Mouse (Mus musculus): ENCODE data around the gene Gm48552. TPM values are rescaled to one million over a fixed set of nuclear protein-coding genes. Genes with fewer than 3 reads are reported as not detected.
A peak's percentile ranks its signal among the peaks of the same experiment; 100 is the strongest.

Gm48552 gene
- polyA plus RNA-seq, 1 experiment from 2014 or later: 1.7 TPM

DNA sequence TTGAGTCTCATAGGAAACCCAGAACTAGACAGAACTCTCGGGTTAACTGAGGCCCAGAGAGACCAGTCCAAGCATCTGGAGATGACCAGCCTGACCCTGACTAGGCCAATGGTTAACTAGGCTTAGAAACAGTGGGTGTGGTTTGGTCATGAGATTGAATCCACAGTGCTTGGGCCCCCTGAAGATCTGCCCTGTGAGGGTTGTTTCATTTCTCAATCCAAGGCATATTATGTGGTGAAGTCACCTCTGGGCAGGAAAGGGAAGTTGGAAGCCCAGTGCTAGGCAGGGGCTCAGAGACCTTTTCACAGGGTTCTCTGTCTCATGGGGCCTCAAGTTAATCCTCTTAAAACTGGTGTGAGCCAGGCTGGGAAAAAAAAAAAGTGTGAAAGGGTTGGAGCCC is 30.0 kb upstream of the Gm48552 start:
- Histone ChIP-seq H3K36me3 (ENCODE audit: control insufficient read depth, insufficient read depth, low read length) (no peaks in the 10 kb centered on the region), H3K4me1 (replicated peaks; ENCODE audit: control insufficient read depth, insufficient read depth, low read length) (peaks cover 40% of the 10 kb centered on the region), H3K27ac (ENCODE audit: low read length) (peak overlapping the region; percentile 1; the same call in 1 of the 2 replicates), H3K4me2 (ENCODE audit: low read depth, low read length) (peak overlapping the region; percentile 99), H3K27me3 (ENCODE audit: control insufficient read depth, insufficient read depth, low read depth, low read length) (peaks cover 5% of the 10 kb centered on the region; the same call in 1 of the 2 replicates), H3K4me3 (ENCODE audit: low read length) (peak overlapping the region; percentile 84), H3K9me3 (ENCODE audit: control insufficient read depth, low read length) (no peaks in the 10 kb centered on the region), H3K9ac (ENCODE audit: low read length) (peak overlapping the region; percentile 27; the same call in 1 of the 2 replicates)
- no peak for ATAC-seq (ENCODE audit: low read depth)
- 59% methylated on average over 1 of the region's 1 CpGs for WGBS

DNA sequence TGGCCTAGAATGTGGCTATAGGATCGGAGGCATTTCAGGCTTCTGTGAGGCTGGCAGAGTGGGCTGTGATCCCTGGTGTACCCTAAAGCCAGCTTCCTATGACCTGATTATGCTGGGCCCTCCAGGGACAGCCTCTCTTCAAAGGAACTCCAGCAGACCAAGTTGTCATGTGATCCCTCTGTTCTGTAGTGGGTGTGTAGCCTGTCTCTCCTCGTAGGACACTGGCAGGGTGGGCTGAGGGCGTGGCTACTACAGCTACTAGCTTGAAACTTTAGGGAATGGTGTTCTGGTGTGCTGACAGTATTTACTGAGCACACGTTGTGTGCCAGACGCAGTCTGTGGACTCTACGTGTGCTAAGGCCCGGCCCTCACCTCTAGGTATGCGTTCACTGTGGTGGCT is 28.1 kb upstream of the Gm48552 start:
- no peaks in the 10 kb centered on the region for H3K9me3 ChIP-seq (ENCODE audit: control insufficient read depth, low read length)
- 58% methylated on average over 8 of the region's 8 CpGs for WGBS
- no peaks in the 10 kb centered on the region for H3K36me3 ChIP-seq (ENCODE audit: control insufficient read depth, insufficient read depth, low read length)
- H3K4me2 ChIP-seq (ENCODE audit: low read depth, low read length): no peak overlapping the region
- H3K4me1 ChIP-seq (replicated peaks; ENCODE audit: control insufficient read depth, insufficient read depth, low read length): peaks cover 58% of the 10 kb centered on the region
- H3K27ac ChIP-seq (ENCODE audit: low read length): peak overlapping the region; percentile 67
- H3K27me3 ChIP-seq (ENCODE audit: control insufficient read depth, insufficient read depth, low read depth, low read length): peaks cover 6% of the 10 kb centered on the region
- H3K4me3 ChIP-seq (ENCODE audit: low read length): no peak overlapping the region
- no peak for ATAC-seq (ENCODE audit: low read depth)
- H3K9ac ChIP-seq (ENCODE audit: low read length): peak overlapping the region; percentile 49

DNA sequence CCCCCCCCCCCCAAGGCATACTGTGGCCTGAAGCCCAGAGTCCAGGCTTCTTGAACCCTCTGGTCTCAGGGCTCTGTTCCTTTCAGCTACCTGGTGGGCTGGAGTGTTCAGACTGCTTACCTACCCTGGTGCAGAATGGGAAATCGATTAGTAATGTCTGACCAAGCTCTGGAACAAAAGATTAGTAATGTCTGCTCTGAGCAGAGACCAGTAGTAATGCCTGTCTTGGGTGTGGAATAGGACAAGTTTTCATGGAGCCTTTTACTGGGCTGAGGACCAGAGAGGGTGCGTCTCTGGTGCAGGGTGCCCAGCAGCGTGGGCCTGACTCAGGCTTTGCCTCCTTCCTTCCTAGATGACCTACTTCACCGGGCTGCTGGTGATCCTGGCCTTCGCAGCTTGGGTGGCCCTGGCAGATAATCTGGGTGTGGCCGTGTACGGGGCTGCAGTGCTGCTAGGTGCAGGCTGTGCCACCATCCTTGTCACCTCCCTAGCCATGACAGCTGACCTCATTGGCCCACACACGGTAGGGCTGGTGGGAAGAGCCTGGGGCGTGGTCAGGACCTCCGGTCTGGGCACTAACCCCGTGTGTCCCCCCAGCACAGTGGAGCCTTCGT is 26.4 kb upstream of the Gm48552 start:
- Histone ChIP-seq H3K9me3 (ENCODE audit: control insufficient read depth, low read length) (no peaks in the 10 kb centered on the region), H3K4me1 (replicated peaks; ENCODE audit: control insufficient read depth, insufficient read depth, low read length) (peaks cover 62% of the 10 kb centered on the region), H3K9ac (ENCODE audit: low read length) (peak overlapping the region; percentile 49), H3K4me2 (ENCODE audit: low read depth, low read length) (peak overlapping the region; percentile 60), H3K36me3 (ENCODE audit: control insufficient read depth, insufficient read depth, low read length) (peaks cover 8% of the 10 kb centered on the region), H3K27ac (ENCODE audit: low read length) (peak overlapping the region; percentile 90), H3K4me3 (ENCODE audit: low read length) (no peak overlapping the region), H3K27me3 (ENCODE audit: control insufficient read depth, insufficient read depth, low read depth, low read length) (peaks cover 6% of the 10 kb centered on the region)
- 51% methylated on average over 12 of the region's 12 CpGs for WGBS
- ATAC-seq (ENCODE audit: low read depth): peak; percentile 8

DNA sequence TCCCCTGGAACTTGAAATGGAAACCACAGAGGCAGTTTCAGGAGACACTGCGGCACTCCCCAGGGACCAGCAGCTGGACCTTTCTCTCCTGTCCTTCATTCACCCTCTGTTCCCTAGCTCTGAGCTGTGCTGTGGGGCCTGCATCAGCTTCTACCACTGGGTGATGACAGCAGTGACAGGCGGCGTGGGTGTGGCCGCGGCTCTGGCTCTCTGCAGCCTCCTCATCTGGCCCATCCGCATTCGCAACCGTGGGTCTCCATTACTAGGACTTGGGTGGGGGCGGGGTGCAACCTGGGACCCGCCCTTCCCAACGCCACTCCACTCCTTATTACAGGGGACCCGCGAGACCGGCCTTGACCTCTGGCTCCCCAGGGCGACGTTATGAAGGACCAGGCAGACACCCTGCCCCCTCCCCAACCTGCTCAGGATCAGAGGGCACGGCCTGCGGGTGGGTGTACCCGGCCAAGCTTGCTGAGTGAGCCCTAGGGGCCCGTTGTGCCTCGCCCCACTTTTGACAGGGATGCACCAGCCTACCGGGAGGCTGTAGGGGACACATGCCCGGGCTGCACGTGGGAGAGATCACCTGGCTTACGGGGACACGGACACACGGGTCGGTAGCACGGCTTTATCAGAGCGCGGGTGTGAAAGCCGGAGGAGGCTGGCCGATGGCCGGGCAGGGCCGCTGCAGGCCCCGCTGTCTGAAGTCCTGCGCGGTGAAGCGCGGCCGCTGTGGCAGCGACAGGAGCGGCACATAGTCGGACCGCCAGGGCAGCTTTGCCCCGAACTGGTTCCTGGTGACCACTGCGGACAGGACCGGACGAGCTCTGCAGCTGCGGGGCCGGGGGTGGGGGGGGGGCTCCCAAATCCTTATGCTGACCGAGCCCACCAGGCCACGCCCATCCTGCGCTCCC is 25.1 kb upstream of the Gm48552 start:
- 11% methylated on average over 54 of the region's 54 CpGs for WGBS
- peaks cover 53% of the 10 kb centered on the region for H3K4me1 ChIP-seq (replicated peaks; ENCODE audit: control insufficient read depth, insufficient read depth, low read length)
- H3K27me3 ChIP-seq (ENCODE audit: control insufficient read depth, insufficient read depth, low read depth, low read length): peaks cover 6% of the 10 kb centered on the region
- H3K4me3 ChIP-seq (ENCODE audit: low read length): peak overlapping the region; percentile 34
- H3K9me3 ChIP-seq (ENCODE audit: control insufficient read depth, low read length): no peaks in the 10 kb centered on the region
- H3K4me2 ChIP-seq (ENCODE audit: low read depth, low read length): peak overlapping the region; percentile 60
- peak overlapping the region; percentile 64 for H3K9ac ChIP-seq (ENCODE audit: low read length)
- H3K27ac ChIP-seq (ENCODE audit: low read length): peak overlapping the region; percentile 90
- 0 out of 2 replicates have a peak, but pooled peaks have one; percentile 6 for ATAC-seq (ENCODE audit: low read depth)
- H3K36me3 ChIP-seq (ENCODE audit: control insufficient read depth, insufficient read depth, low read length): peaks cover 20% of the 10 kb centered on the region

DNA sequence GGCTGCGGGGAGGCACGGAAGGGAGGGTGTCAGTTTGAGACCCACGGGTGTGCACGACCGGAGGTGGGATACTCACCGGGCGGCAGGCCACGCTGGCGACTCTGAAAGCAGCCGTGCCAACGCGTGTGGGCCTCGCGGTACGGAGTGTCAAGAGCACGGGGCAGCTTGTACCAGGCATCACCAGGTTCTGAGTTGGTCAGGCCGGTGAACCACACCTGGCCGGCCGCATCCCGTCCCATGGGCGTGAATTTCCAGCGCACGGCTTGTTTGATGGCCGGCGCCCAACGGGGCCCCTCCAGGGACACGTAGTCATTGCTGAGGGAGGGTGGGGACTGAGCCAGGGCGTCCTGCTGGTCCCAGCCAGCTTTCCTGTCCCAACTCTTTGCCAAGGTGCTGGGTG is 24.1 kb upstream of the Gm48552 start:
- Histone ChIP-seq H3K4me2 (ENCODE audit: low read depth, low read length) (peak overlapping the region; percentile 60), H3K36me3 (ENCODE audit: control insufficient read depth, insufficient read depth, low read length) (peaks cover 29% of the 10 kb centered on the region), H3K27ac (ENCODE audit: low read length) (peak overlapping the region; percentile 37; the same call in 1 of the 2 replicates), H3K9me3 (ENCODE audit: control insufficient read depth, low read length) (no peaks in the 10 kb centered on the region), H3K4me1 (replicated peaks; ENCODE audit: control insufficient read depth, insufficient read depth, low read length) (peaks cover 45% of the 10 kb centered on the region), H3K4me3 (ENCODE audit: low read length) (peak overlapping the region; percentile 34), H3K27me3 (ENCODE audit: control insufficient read depth, insufficient read depth, low read depth, low read length) (peaks cover 6% of the 10 kb centered on the region), H3K9ac (ENCODE audit: low read length) (peak overlapping the region; percentile 64)
- WGBS: 9% methylated on average over 28 of the region's 28 CpGs
- ATAC-seq (ENCODE audit: low read depth): peak; percentile 1; the same call in 1 of the 2 replicates

DNA sequence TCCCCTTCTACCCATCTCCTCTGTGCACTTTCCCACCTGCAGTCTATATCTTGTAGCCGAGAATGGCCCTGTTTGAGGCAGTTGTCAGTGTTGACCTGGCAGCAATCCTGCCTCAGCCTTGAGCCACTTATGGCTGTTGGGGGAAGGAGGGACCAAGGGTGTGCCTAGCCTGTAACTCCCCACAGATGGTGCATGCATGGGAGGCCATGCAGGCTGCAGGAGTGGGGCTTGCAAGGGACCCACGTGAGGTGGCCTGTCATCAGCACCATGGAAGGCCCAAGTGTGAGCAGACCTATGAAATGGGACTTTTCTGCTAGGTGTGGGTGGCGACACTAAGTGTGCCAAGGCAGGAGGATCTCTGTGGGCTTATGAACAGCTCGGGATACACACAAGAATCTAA is 23.7 kb upstream of the Gm48552 start:
- peak overlapping the region; percentile 37; the same call in 1 of the 2 replicates for H3K27ac ChIP-seq (ENCODE audit: low read length)
- 0 out of 2 replicates have a peak, but pooled peaks have one; percentile 3 for ATAC-seq (ENCODE audit: low read depth)
- 28% methylated on average over 4 of the region's 4 CpGs for WGBS
- no peak overlapping the region for H3K4me3 ChIP-seq (ENCODE audit: low read length)
- H3K4me1 ChIP-seq (replicated peaks; ENCODE audit: control insufficient read depth, insufficient read depth, low read length): peaks cover 45% of the 10 kb centered on the region
- peaks cover 33% of the 10 kb centered on the region for H3K36me3 ChIP-seq (ENCODE audit: control insufficient read depth, insufficient read depth, low read length)
- H3K27me3 ChIP-seq (ENCODE audit: control insufficient read depth, insufficient read depth, low read depth, low read length): peaks cover 6% of the 10 kb centered on the region
- peak overlapping the region; percentile 60; the same call in 1 of the 2 replicates for H3K4me2 ChIP-seq (ENCODE audit: low read depth, low read length)
- H3K9me3 ChIP-seq (ENCODE audit: control insufficient read depth, low read length): no peaks in the 10 kb centered on the region
- no peak overlapping the region for H3K9ac ChIP-seq (ENCODE audit: low read length)

DNA sequence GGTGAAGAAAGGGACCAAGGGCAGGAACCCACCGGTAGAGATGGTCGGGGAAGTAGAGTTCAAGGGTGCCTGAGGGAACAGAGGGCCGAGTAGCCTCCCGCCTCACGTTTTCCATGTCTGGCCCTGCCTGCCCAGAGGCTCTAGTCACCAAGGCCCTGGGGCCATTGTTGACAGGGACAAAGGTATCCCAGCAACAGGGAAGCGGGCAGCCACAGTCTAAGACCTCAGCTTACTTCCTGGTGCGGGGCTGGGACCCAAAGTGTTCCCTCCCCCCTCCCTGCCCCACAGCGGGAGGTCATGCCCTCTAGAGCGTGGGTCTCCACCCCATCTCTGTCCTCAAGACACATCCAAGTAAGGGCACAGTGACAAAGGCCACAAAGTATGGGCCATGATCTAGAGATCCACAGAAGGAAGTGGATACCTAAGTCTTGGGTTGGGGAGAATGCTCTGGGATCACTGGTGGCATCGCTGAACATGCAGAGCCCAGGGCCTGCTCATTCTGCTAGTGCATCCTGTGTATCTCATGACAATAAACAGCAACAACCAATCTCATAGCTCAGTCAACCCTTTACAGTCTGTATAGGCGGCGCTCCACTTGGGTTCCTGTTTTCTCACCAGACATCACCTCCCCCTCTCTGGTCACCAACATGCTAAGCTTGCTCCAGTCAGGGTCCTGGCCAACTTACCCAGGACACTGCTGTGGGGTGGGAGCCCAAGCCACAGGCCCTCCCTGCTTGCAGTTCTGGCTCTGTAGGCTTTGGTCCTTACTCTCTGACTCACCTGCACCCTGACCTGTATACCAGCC is 22.9 kb upstream of the Gm48552 start, which contains the start of gene 4930404N11Rik:
Gene 4930404N11Rik, minus strand, starts transcription at position 145 of the 805 bp plus-strand sequence.
- peak within 1 kb of the TSS; percentile 37; the same call in 1 of the 2 replicates for H3K27ac ChIP-seq (ENCODE audit: low read length)

DNA sequence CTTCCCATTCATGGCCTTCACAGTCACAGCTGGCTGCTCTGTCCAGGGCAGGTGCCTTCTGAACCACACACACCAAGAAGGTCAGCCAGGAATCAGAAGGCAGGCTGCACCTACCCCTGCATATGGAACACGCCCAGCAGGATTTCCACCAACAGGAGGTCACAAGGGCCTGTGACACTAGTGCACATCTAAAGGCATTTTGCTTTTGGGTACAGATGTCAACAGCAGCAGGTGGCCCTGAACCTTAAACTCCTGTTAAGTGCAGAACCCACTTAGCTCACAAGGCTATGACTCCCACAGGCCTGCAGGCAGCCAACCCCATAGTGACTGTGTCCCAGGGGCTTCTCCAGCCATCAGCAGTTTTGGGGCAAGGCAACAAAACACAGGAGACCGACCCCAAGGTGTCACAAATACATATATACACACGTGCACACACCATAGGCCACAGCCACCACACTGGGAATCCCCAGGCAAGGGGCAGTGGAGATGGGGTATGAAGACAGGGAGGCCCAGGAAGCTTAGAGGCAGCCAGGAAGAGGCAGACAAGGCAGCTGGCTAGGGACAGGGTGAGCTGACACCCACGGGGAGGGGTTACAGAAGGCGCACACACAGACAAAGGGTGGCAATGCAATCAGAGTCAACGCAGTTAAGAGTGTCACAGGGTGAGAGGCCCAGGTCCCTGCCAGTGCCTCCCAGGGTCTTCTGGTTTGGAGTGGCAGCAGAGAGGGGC is 22.2 kb upstream of the Gm48552 start:
- Histone ChIP-seq H3K9me3 (ENCODE audit: control insufficient read depth, low read length) (no peaks in the 10 kb centered on the region), H3K4me1 (replicated peaks; ENCODE audit: control insufficient read depth, insufficient read depth, low read length) (peaks cover 38% of the 10 kb centered on the region), H3K27ac (ENCODE audit: low read length) (no peak overlapping the region), H3K27me3 (ENCODE audit: control insufficient read depth, insufficient read depth, low read depth, low read length) (peaks cover 6% of the 10 kb centered on the region), H3K9ac (ENCODE audit: low read length) (no peak overlapping the region), H3K36me3 (ENCODE audit: control insufficient read depth, insufficient read depth, low read length) (peaks cover 44% of the 10 kb centered on the region), H3K4me2 (ENCODE audit: low read depth, low read length) (no peak overlapping the region), H3K4me3 (ENCODE audit: low read length) (no peak overlapping the region)
- no peak for ATAC-seq (ENCODE audit: low read depth)
- 65% methylated on average over 6 of the region's 6 CpGs for WGBS

More for the DNA sequence above, 22.9 kb upstream of the Gm48552 start, which contains the start of gene 4930404N11Rik:
- H3K4me3 ChIP-seq (ENCODE audit: low read length): peak within 1 kb of the TSS; percentile 34
- WGBS: 28% methylated on average over 12 of the region's 12 CpGs
- peaks cover 41% of the 10 kb centered on the region for H3K36me3 ChIP-seq (ENCODE audit: control insufficient read depth, insufficient read depth, low read length)
- H3K9me3 ChIP-seq (ENCODE audit: control insufficient read depth, low read length): no peaks in the 10 kb centered on the region
- H3K4me2 ChIP-seq (ENCODE audit: low read depth, low read length): peak within 1 kb of the TSS; percentile 60
- peak within 1 kb of the TSS; percentile 64 for H3K9ac ChIP-seq (ENCODE audit: low read length)
- ATAC-seq (ENCODE audit: low read depth): peak; percentile 11; the same call in 1 of the 2 replicates
- H3K27me3 ChIP-seq (ENCODE audit: control insufficient read depth, insufficient read depth, low read depth, low read length): peaks cover 6% of the 10 kb centered on the region
- peaks cover 44% of the 10 kb centered on the region for H3K4me1 ChIP-seq (replicated peaks; ENCODE audit: control insufficient read depth, insufficient read depth, low read length)

Measured in lung, embryonic 16.5 days (tissue).